Mouse (Mus musculus): ENCODE results near the gene D630045J12Rik. TPM values are rescaled to one million over a fixed set of nuclear protein-coding genes. Genes with fewer than 3 reads are reported as not detected.
A peak's percentile ranks its signal among the peaks of the same experiment; 100 is the strongest.

The D630045J12Rik gene
- polyA plus RNA-seq (2015; fragmentation: Nextera tagmentation; extraction: Ambion mirVana), result 3.9 and 4.9 TPM in 2 replicates

- ATAC-seq (ENCODE audit: insufficient number of reproducible peaks, low FRiP score, low TSS enrichment, low read depth), result peak; percentile 90
- Histone ChIP-seq H3K36me3 (no peaks in the 10 kb centered on the region), H3K4me3 (peak within 1 kb of the TSS; percentile 88), H3K27me3 (no peaks in the 10 kb centered on the region), H3K27ac (peak within 1 kb of the TSS; percentile 86), H3K9ac (peak within 1 kb of the TSS; percentile 82), H3K4me2 (peak within 1 kb of the TSS; percentile 77), H3K4me1 (peaks cover 25% of the 10 kb centered on the region), H3K9me3 (no peaks in the 10 kb centered on the region)
- under 1% methylated on average over 94 of the region's 118 CpGs for WGBS
Measured at GRCm38 (mm10) chr6:38253736-38254641, at the start of gene D630045J12Rik. TSS of gene D630045J12Rik (minus strand) at chr6:38254009.

GRCm38 (mm10) chr6:38298761-38299401 is 45.1 kb upstream of the D630045J12Rik start, which contains the start of gene Zc3hav1l:
TSS of gene Zc3hav1l (minus strand) at chr6:38299259.
- ATAC-seq (ENCODE audit: insufficient number of reproducible peaks, low FRiP score, low TSS enrichment, low read depth), result peak; percentile 95

DNA sequence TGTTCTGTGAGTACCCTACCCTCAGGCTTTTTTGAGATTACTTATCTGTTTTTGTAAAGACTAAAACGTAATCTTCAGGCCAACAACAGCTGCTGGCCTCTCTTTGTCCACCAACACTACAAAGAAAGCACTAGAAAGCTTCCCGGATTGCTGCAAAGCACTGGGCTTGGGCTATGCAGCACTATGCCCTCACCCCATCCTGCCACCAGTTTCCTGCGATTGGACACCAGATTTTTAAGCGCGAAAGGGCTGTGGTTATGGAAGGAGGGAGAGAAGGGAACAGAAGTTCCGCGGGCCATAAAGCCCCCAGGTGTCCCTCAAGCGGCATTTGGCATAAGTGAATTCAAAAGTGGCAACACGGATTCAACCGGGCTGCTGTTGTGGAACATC is 44.4 kb upstream of the D630045J12Rik start:
- Histone ChIP-seq H3K27ac (peak overlapping the region; percentile 97), H3K9ac (peak overlapping the region; percentile 94), H3K9me3 (no peaks in the 10 kb centered on the region), H3K4me2 (peak overlapping the region; percentile 62), H3K27me3 (no peaks in the 10 kb centered on the region), H3K36me3 (peaks cover 32% of the 10 kb centered on the region), H3K4me1 (peaks cover 5% of the 10 kb centered on the region; the same call in 1 of the 2 replicates), H3K4me3 (peak overlapping the region; percentile 78)
- no peak for ATAC-seq (ENCODE audit: insufficient number of reproducible peaks, low FRiP score, low TSS enrichment, low read depth)
- WGBS, result under 1% methylated on average over 10 of the region's 10 CpGs

More at GRCm38 (mm10) chr6:38298761-38299401, 45.1 kb upstream of the D630045J12Rik start, which contains the start of gene Zc3hav1l:
- under 1% methylated on average over 70 of the region's 70 CpGs for WGBS
- Histone ChIP-seq H3K27ac (peak within 1 kb of the TSS; percentile 97), H3K36me3 (peaks cover 30% of the 10 kb centered on the region), H3K4me1 (peaks cover 5% of the 10 kb centered on the region; the same call in 1 of the 2 replicates), H3K9ac (peak within 1 kb of the TSS; percentile 94), H3K4me3 (peak within 1 kb of the TSS; percentile 78), H3K9me3 (no peaks in the 10 kb centered on the region), H3K27me3 (no peaks in the 10 kb centered on the region), H3K4me2 (peak within 1 kb of the TSS; percentile 62)

- Histone ChIP-seq H3K9ac (0 out of 2 replicates have a peak overlapping the region, but pooled peaks have one; percentile 94), H3K27ac (peak overlapping the region; percentile 97), H3K9me3 (no peaks in the 10 kb centered on the region), H3K27me3 (no peaks in the 10 kb centered on the region), H3K4me1 (peaks cover 5% of the 10 kb centered on the region; the same call in 1 of the 2 replicates), H3K4me2 (peak overlapping the region; percentile 62), H3K36me3 (peaks cover 37% of the 10 kb centered on the region), H3K4me3 (peak overlapping the region; percentile 78)
- 32% methylated on average over 12 of the region's 12 CpGs for WGBS
- no peak for ATAC-seq (ENCODE audit: insufficient number of reproducible peaks, low FRiP score, low TSS enrichment, low read depth)
Measured at GRCm38 (mm10) chr6:38297580-38298245, 43.9 kb upstream of the D630045J12Rik start.

- H3K36me3 ChIP-seq, result peaks cover 65% of the 10 kb centered on the region
- 69% methylated on average over 3 of the region's 3 CpGs for WGBS
- no peak overlapping the region for H3K4me2 ChIP-seq
- H3K4me3 ChIP-seq, result no peak overlapping the region
- ATAC-seq (ENCODE audit: insufficient number of reproducible peaks, low FRiP score, low TSS enrichment, low read depth), result no peak
- H3K27me3 ChIP-seq, result no peaks in the 10 kb centered on the region
- no peak overlapping the region for H3K9ac ChIP-seq
- H3K27ac ChIP-seq, result no peak overlapping the region
- peaks cover 5% of the 10 kb centered on the region; the same call in 1 of the 2 replicates for H3K4me1 ChIP-seq
- no peaks in the 10 kb centered on the region for H3K9me3 ChIP-seq
Measured at GRCm38 (mm10) chr6:38293708-38294107, 39.9 kb upstream of the D630045J12Rik start.

GRCm38 (mm10) chr6:38292871-38293646 is 39.2 kb upstream of the D630045J12Rik start:
- no peak overlapping the region for H3K9ac ChIP-seq
- H3K27me3 ChIP-seq, result no peaks in the 10 kb centered on the region
- no peak overlapping the region for H3K4me3 ChIP-seq
- H3K36me3 ChIP-seq, result peaks cover 71% of the 10 kb centered on the region
- H3K27ac ChIP-seq, result no peak overlapping the region
- H3K9me3 ChIP-seq, result no peaks in the 10 kb centered on the region
- no peak for ATAC-seq (ENCODE audit: insufficient number of reproducible peaks, low FRiP score, low TSS enrichment, low read depth)
- peaks cover 5% of the 10 kb centered on the region; the same call in 1 of the 2 replicates for H3K4me1 ChIP-seq
- 61% methylated on average over 11 of the region's 11 CpGs for WGBS
- H3K4me2 ChIP-seq, result no peak overlapping the region

- no peak for ATAC-seq (ENCODE audit: insufficient number of reproducible peaks, low FRiP score, low TSS enrichment, low read depth)
- Histone ChIP-seq H3K27me3 (no peaks in the 10 kb centered on the region), H3K36me3 (peaks cover 55% of the 10 kb centered on the region), H3K27ac (no peak overlapping the region), H3K4me2 (no peak overlapping the region), H3K4me3 (no peak overlapping the region), H3K4me1 (no peaks in the 10 kb centered on the region), H3K9ac (no peak overlapping the region), H3K9me3 (no peaks in the 10 kb centered on the region)
- WGBS, result 98% methylated on average over 19 of the region's 19 CpGs
Measured at GRCm38 (mm10) chr6:38284422-38284821, 30.6 kb upstream of the D630045J12Rik start.

GRCm38 (mm10) chr6:38264466-38264865 is 10.7 kb upstream of the D630045J12Rik start:
- Histone ChIP-seq H3K4me1 (no peaks in the 10 kb centered on the region), H3K9ac (no peak overlapping the region), H3K27me3 (no peaks in the 10 kb centered on the region), H3K9me3 (no peaks in the 10 kb centered on the region), H3K27ac (no peak overlapping the region), H3K4me2 (no peak overlapping the region), H3K36me3 (no peaks in the 10 kb centered on the region), H3K4me3 (no peak overlapping the region)
- no peak for ATAC-seq (ENCODE audit: insufficient number of reproducible peaks, low FRiP score, low TSS enrichment, low read depth)
- WGBS, result 67% methylated on average over 7 of the region's 7 CpGs

GRCm38 (mm10) chr6:38263393-38264159 is 9.8 kb upstream of the D630045J12Rik start:
- H3K4me1 ChIP-seq, result no peaks in the 10 kb centered on the region
- H3K9me3 ChIP-seq, result no peaks in the 10 kb centered on the region
- H3K4me3 ChIP-seq, result no peak overlapping the region
- H3K4me2 ChIP-seq, result no peak overlapping the region
- no peak for ATAC-seq (ENCODE audit: insufficient number of reproducible peaks, low FRiP score, low TSS enrichment, low read depth)
- no peak overlapping the region for H3K9ac ChIP-seq
- no peaks in the 10 kb centered on the region for H3K27me3 ChIP-seq
- 67% methylated on average over 5 of the region's 5 CpGs for WGBS
- no peak overlapping the region for H3K27ac ChIP-seq
- no peaks in the 10 kb centered on the region for H3K36me3 ChIP-seq

DNA sequence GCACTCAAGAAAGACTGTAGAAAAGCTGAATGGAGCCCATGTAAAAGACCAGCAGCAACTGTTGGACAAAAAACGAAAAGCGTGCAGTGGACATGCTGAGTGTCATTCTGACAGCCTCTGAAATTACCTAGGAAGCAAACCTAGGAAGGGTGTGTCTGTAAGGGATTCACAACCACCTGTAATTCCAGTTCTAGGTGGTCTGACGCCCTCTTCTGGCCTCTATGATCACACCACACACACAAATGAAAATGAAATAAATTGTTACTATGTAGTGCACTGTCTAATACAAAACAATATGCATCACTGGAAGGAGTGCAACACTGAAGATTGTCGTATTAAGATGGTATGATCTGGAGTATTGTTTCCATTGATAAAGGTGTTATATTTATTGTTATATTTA is 8.1 kb upstream of the D630045J12Rik start:
- H3K4me3 ChIP-seq, result no peak overlapping the region
- ATAC-seq (ENCODE audit: insufficient number of reproducible peaks, low FRiP score, low TSS enrichment, low read depth), result no peak
- H3K4me2 ChIP-seq, result no peak overlapping the region
- H3K36me3 ChIP-seq, result no peaks in the 10 kb centered on the region
- no peaks in the 10 kb centered on the region for H3K9me3 ChIP-seq
- no peaks in the 10 kb centered on the region for H3K27me3 ChIP-seq
- no peaks in the 10 kb centered on the region for H3K4me1 ChIP-seq
- no peak overlapping the region for H3K9ac ChIP-seq
- WGBS, result 75% methylated on average over 4 of the region's 4 CpGs
- no peak overlapping the region for H3K27ac ChIP-seq

All from limb, embryonic 15.5 days (tissue).